Mouse (Mus musculus): ENCODE data around the gene Nat8l.

GRCm38 (mm10) chr5:33982731-33983259, 13.0 kb upstream of the Nat8l start:
- TF ChIP-seq CTCF (IDR thresholded peaks at IDR 0.05; ENCODE audit: control insufficient read depth, insufficient read depth, low read length) = no peak
- no peak for TF ChIP-seq POLR2A (IDR thresholded peaks at IDR 0.05; ENCODE audit: borderline replicate concordance, control insufficient read depth, low read depth, low read length)
